Mouse (Mus musculus) hindbrain, postnatal 0 days (tissue): ENCODE measurements at regions not wholly inside any gene's neighbourhood (a gene's known extent, or its start where the extent isn't known, plus 50 kb on each side); places are given as distances from the start of the nearest gene placed in this dataset.
"Not testable (repeated sequence)": the region's sequence is repeated elsewhere in the genome, so short reads cannot be mapped to it uniquely, and the experiment has no call there.

Source experiments
- ATAC-seq: fragments of 200-750 bp; cut with Nextera tagmentation; 2 replicates; pipeline ENCODE4 v1.8.0; 2017; ENCODE audit warnings: mild to moderate bottlenecking, moderate TSS enrichment, moderate library complexity
- DNase-seq: peaks from one replicate; pipeline ENCODE4 v3.0.0-alpha.2; 2015; ENCODE audit warnings: low spot score
- H3K27ac ChIP-seq: fragments of 300-500 bp; sonication (generic); 2 replicates; pipeline ENCODE4 v1.5.1; 2014; ENCODE audit warnings: mild to moderate bottlenecking
- H3K27me3 ChIP-seq: fragments of 300-500 bp; sonication (generic); 2 replicates; pipeline ENCODE4 v1.6.1; 2014; ENCODE audit warnings: low read length, mixed read lengths; ENCODE audit not compliant: insufficient read depth
- H3K36me3 ChIP-seq: fragments of 300-500 bp; sonication (generic); 2 replicates; pipeline ENCODE4 v1.6.1; 2014; ENCODE audit warnings: low read length, mixed read lengths; ENCODE audit not compliant: insufficient read depth
- H3K4me1 ChIP-seq: fragments of 300-500 bp; sonication (generic); 2 replicates; pipeline ENCODE4 v1.6.1; 2014; ENCODE audit warnings: antibody characterized with exemption, low read length, mixed read lengths; ENCODE audit not compliant: insufficient read depth
- H3K4me2 ChIP-seq: fragments of 300-500 bp; sonication (generic); 2 replicates; pipeline ENCODE4 v1.6.1; 2014; ENCODE audit warnings: low read depth, mild to moderate bottlenecking, low read length, moderate library complexity, mixed read lengths
- H3K4me3 ChIP-seq: fragments of 300-500 bp; sonication (generic); 2 replicates; pipeline ENCODE4 v1.5.1; 2014; ENCODE audit warnings: low read length
- H3K9ac ChIP-seq: fragments of 300-500 bp; sonication (generic); replicated peaks from 2 replicates; pipeline ENCODE4 v1.6.1; 2014; ENCODE audit warnings: mild to moderate bottlenecking, low read length, moderate library complexity, mixed read lengths
- H3K9me3 ChIP-seq: fragments of 300-500 bp; sonication (generic); 2 replicates; pipeline ENCODE4 v1.6.1; 2016; ENCODE audit warnings: low read length, mixed read lengths
- WGBS: fragments of 180-500 bp; shearing (Covaris S2); extraction: QIAGEN DNeasy Blood & Tissue Kit; methylation state at CpG from one replicate; pipeline ENCODE4 v1.1.7; 2014; 5-methylcytosine and 5-hydroxymethylcytosine counted together

- H3K36me3 ChIP-seq, H3K4me1 ChIP-seq, H3K27me3 ChIP-seq, H3K4me2 ChIP-seq, H3K9ac ChIP-seq, ATAC-seq, H3K27ac ChIP-seq, DNase-seq, H3K4me3 ChIP-seq, H3K9me3 ChIP-seq: not testable (repeated sequence)
Observed at GRCm38 (mm10) chr14:52942438-52942837, 446.9 kb upstream of the Olfr1507 start.

- not testable (repeated sequence) for H3K27me3 ChIP-seq, H3K4me1 ChIP-seq, H3K9me3 ChIP-seq, H3K4me2 ChIP-seq, ATAC-seq, H3K27ac ChIP-seq, H3K4me3 ChIP-seq, DNase-seq, H3K9ac ChIP-seq, H3K36me3 ChIP-seq
- no CpG with 5 or more reads among the region's 1 CpGs for WGBS
Observed at GRCm38 (mm10) chr14:52941747-52942146, 446.2 kb upstream of the Olfr1507 start.

- no CpG with 5 or more reads among the region's 5 CpGs for WGBS
- H3K4me3 ChIP-seq, ATAC-seq, H3K27me3 ChIP-seq, H3K4me2 ChIP-seq, H3K36me3 ChIP-seq, H3K9ac ChIP-seq, H3K27ac ChIP-seq, H3K4me1 ChIP-seq, H3K9me3 ChIP-seq, DNase-seq: not testable (repeated sequence)
Observed at GRCm38 (mm10) chr14:52920138-52920537, 424.6 kb upstream of the Olfr1507 start.

GRCm38 (mm10) chr14:52913814-52914213 is 418.3 kb upstream of the Olfr1507 start:
- not testable (repeated sequence) for H3K4me1 ChIP-seq, H3K4me3 ChIP-seq, ATAC-seq, H3K27ac ChIP-seq, H3K9me3 ChIP-seq, H3K27me3 ChIP-seq, H3K36me3 ChIP-seq, DNase-seq, H3K9ac ChIP-seq, H3K4me2 ChIP-seq
- no CpG with 5 or more reads among the region's 1 CpGs for WGBS

GRCm38 (mm10) chr14:52899629-52900028 is 404.1 kb upstream of the Olfr1507 start:
- not testable (repeated sequence) for H3K9ac ChIP-seq, H3K4me3 ChIP-seq, H3K27ac ChIP-seq, H3K9me3 ChIP-seq, ATAC-seq, H3K4me1 ChIP-seq, DNase-seq, H3K36me3 ChIP-seq, H3K27me3 ChIP-seq, H3K4me2 ChIP-seq
- WGBS: no CpG with 5 or more reads among the region's 3 CpGs

GRCm38 (mm10) chr14:52898310-52898709 is 402.8 kb upstream of the Olfr1507 start:
- H3K36me3 ChIP-seq, H3K9ac ChIP-seq, H3K27me3 ChIP-seq, H3K4me3 ChIP-seq, H3K9me3 ChIP-seq, H3K4me2 ChIP-seq, DNase-seq, H3K27ac ChIP-seq, H3K4me1 ChIP-seq, ATAC-seq: not testable (repeated sequence)

GRCm38 (mm10) chr14:52879978-52880377 is 384.4 kb upstream of the Olfr1507 start:
- ATAC-seq, DNase-seq, H3K9ac ChIP-seq, H3K36me3 ChIP-seq, H3K9me3 ChIP-seq, H3K27ac ChIP-seq, H3K4me3 ChIP-seq, H3K27me3 ChIP-seq, H3K4me2 ChIP-seq, H3K4me1 ChIP-seq: not testable (repeated sequence)
- no CpG with 5 or more reads among the region's 3 CpGs for WGBS

GRCm38 (mm10) chr14:52863841-52864240 is 368.3 kb upstream of the Olfr1507 start:
- not testable (repeated sequence) for DNase-seq, H3K4me3 ChIP-seq, ATAC-seq, H3K4me2 ChIP-seq, H3K9ac ChIP-seq, H3K27ac ChIP-seq, H3K27me3 ChIP-seq, H3K36me3 ChIP-seq, H3K4me1 ChIP-seq, H3K9me3 ChIP-seq
- WGBS: no CpG with 5 or more reads among the region's 3 CpGs

- not testable (repeated sequence) for DNase-seq, H3K9me3 ChIP-seq, H3K4me2 ChIP-seq, H3K36me3 ChIP-seq, H3K4me1 ChIP-seq, H3K9ac ChIP-seq, H3K27me3 ChIP-seq, H3K4me3 ChIP-seq, ATAC-seq, H3K27ac ChIP-seq
Observed at GRCm38 (mm10) chr14:52863107-52863506, 367.6 kb upstream of the Olfr1507 start.

GRCm38 (mm10) chr14:52862491-52862890 is 366.9 kb upstream of the Olfr1507 start:
- not testable (repeated sequence) for H3K27ac ChIP-seq, ATAC-seq, H3K9ac ChIP-seq

GRCm38 (mm10) chr14:52855339-52855738 is 359.8 kb upstream of the Olfr1507 start:
- H3K4me1 ChIP-seq, DNase-seq, H3K27me3 ChIP-seq, H3K4me2 ChIP-seq, H3K4me3 ChIP-seq, ATAC-seq, H3K9me3 ChIP-seq, H3K9ac ChIP-seq, H3K36me3 ChIP-seq, H3K27ac ChIP-seq: not testable (repeated sequence)
- WGBS: no CpG with 5 or more reads among the region's 2 CpGs

More at GRCm38 (mm10) chr14:52862491-52862890, 366.9 kb upstream of the Olfr1507 start:
- DNase-seq, H3K4me3 ChIP-seq, H3K36me3 ChIP-seq, H3K4me1 ChIP-seq, H3K4me2 ChIP-seq, H3K9me3 ChIP-seq, H3K27me3 ChIP-seq: not testable (repeated sequence)
- 68% methylated on average over 7 of the region's 20 CpGs for WGBS
